Mouse (Mus musculus) CH12.LX (cell line): Measurements from ENCODE around the gene Traf1.

Source experiments
- CTCF ChIP-seq, 2 experiments: IDR thresholded peaks in 1 of 2; conservative IDR thresholded peaks in 1 of 2; 2 replicates each; pipeline ENCODE4 v1.5.1; 2011 to 2012; ENCODE audit warnings: low read depth in 2 of 2, low read length in 2 of 2, improper control_type of control experiment in 1 of 2, inconsistent platforms in 1 of 2, mild to moderate bottlenecking in 1 of 2, moderate library complexity in 1 of 2
- ELF1 ChIP-seq: IDR thresholded peaks from 2 replicates; pipeline ENCODE4 v1.6.1; 2014; ENCODE audit warnings: low read depth, mild to moderate bottlenecking, inconsistent platforms, low read length, improper control_type of control experiment
- EP300 ChIP-seq: IDR thresholded peaks from 2 replicates; pipeline ENCODE4 v1.6.1; 2011; ENCODE audit warnings: low read length, improper control_type of control experiment
- ETS1 ChIP-seq: conservative IDR thresholded peaks from 2 replicates; pipeline ENCODE4 v1.6.1; 2012; ENCODE audit warnings: low read depth, mild to moderate bottlenecking, inconsistent platforms, low read length, improper control_type of control experiment, moderate library complexity
- HCFC1 ChIP-seq: IDR thresholded peaks from 2 replicates; pipeline ENCODE4 v1.6.1; 2012; ENCODE audit warnings: low read depth, mild to moderate bottlenecking, inconsistent platforms, low read length, improper control_type of control experiment
- NRF1 ChIP-seq: IDR thresholded peaks from 2 replicates; pipeline ENCODE4 v1.6.1; 2014; ENCODE audit warnings: low read depth, mild to moderate bottlenecking, inconsistent platforms, low read length, improper control_type of control experiment, moderate library complexity
- POLR2A ChIP-seq: IDR thresholded peaks from 2 replicates; pipeline ENCODE4 v1.6.1; 2011; ENCODE audit warnings: low read depth, mild to moderate bottlenecking, improper control_type of control experiment, low read length
- RAD21 ChIP-seq: IDR thresholded peaks from 2 replicates; pipeline ENCODE4 v1.6.1; 2011; ENCODE audit warnings: low read depth, mild to moderate bottlenecking, low read length, improper control_type of control experiment, moderate library complexity
- RCOR1 ChIP-seq: conservative IDR thresholded peaks from 2 replicates; pipeline ENCODE4 v1.6.1; 2012; ENCODE audit warnings: low read depth, mild to moderate bottlenecking, inconsistent platforms, low read length, improper control_type of control experiment
- SIN3A ChIP-seq: IDR thresholded peaks from 2 replicates; pipeline ENCODE4 v1.6.1; 2012; ENCODE audit warnings: low read length, improper control_type of control experiment, inconsistent platforms
- TCF12 ChIP-seq: IDR thresholded peaks from 2 replicates; pipeline ENCODE4 v1.6.1; 2014; ENCODE audit warnings: low read depth, mild to moderate bottlenecking, inconsistent platforms, low read length, improper control_type of control experiment
- UBTF ChIP-seq: IDR thresholded peaks from 2 replicates; pipeline ENCODE4 v1.6.1; 2012; ENCODE audit warnings: low read depth, mild to moderate bottlenecking, inconsistent platforms, low read length, improper control_type of control experiment, moderate library complexity
- USF2 ChIP-seq: conservative IDR thresholded peaks from 2 replicates; pipeline ENCODE4 v1.6.1; 2011; ENCODE audit warnings: low read depth, low read length, improper control_type of control experiment
- ZNF384 ChIP-seq: IDR thresholded peaks from 2 replicates; pipeline ENCODE4 v1.6.1; 2012; ENCODE audit warnings: low read depth, low read length, improper control_type of control experiment, inconsistent platforms

- TF ChIP-seq CTCF (conservative IDR thresholded peaks at IDR 0.05 in 1 of 2, IDR thresholded peaks at IDR 0.05 in 1 of 2; ENCODE audit: low read depth in 2 of 2, low read length in 2 of 2) (no peak), ETS1 (no peak), EP300 (no peak), NRF1 (no peak), USF2 (no peak), SIN3A (no peak), UBTF (no peak), HCFC1 (no peak), POLR2A (no peak), TCF12 (no peak), RAD21 (no peak), ZNF384 (no peak), RCOR1 (no peak), ELF1 (no peak)
Measured at GRCm38 (mm10) chr2:34895503-34896113, 66.0 kb downstream of the Traf1 start.
